Mouse (Mus musculus) limb, embryonic 12.5 days (tissue): ENCODE results near the gene Zfp398. TPM values are rescaled to one million over a fixed set of nuclear protein-coding genes. Genes with fewer than 3 reads are reported as not detected.
"Not testable (repeated sequence)": the region's sequence is repeated elsewhere in the genome, so short reads cannot be mapped to it uniquely, and the experiment has no call there.

Experiments used
- ATAC-seq: fragments of 200-750 bp; cut with Nextera tagmentation; 2 replicates; pipeline ENCODE4 v1.8.0; 2017; ENCODE audit warnings: low read depth, moderate TSS enrichment; ENCODE audit not compliant: insufficient number of reproducible peaks, insufficient read depth, low FRiP score, low TSS enrichment
- H3K27ac ChIP-seq: fragments of 300-500 bp; sonication (generic); 2 replicates; pipeline ENCODE4 v1.5.1; 2016; ENCODE audit warnings: mild to moderate bottlenecking, moderate library complexity
- H3K27me3 ChIP-seq: fragments of 300-500 bp; sonication (generic); 2 replicates; pipeline ENCODE4 v1.6.1; 2016; ENCODE audit warnings: mild to moderate bottlenecking, moderate library complexity
- H3K36me3 ChIP-seq: fragments of 300-500 bp; sonication (generic); 2 replicates; pipeline ENCODE4 v1.6.1; 2016; ENCODE audit warnings: mild to moderate bottlenecking, moderate library complexity
- H3K4me1 ChIP-seq: fragments of 300-500 bp; sonication (generic); replicated peaks from 2 replicates; pipeline ENCODE4 v1.6.1; 2016
- H3K4me2 ChIP-seq: fragments of 300-500 bp; sonication (generic); 2 replicates; pipeline ENCODE4 v1.6.1; 2016; ENCODE audit warnings: mild to moderate bottlenecking, moderate library complexity
- H3K4me3 ChIP-seq: fragments of 300-500 bp; sonication (generic); replicated peaks from 2 replicates; pipeline ENCODE4 v1.5.1; 2016; ENCODE audit warnings: mild to moderate bottlenecking
- H3K9ac ChIP-seq: fragments of 300-500 bp; sonication (generic); replicated peaks from 2 replicates; pipeline ENCODE4 v1.6.1; 2016; ENCODE audit warnings: mild to moderate bottlenecking, moderate library complexity
- H3K9me3 ChIP-seq: fragments of 300-500 bp; sonication (generic); 2 replicates; pipeline ENCODE4 v1.6.1; 2016; ENCODE audit warnings: mild to moderate bottlenecking, moderate library complexity
- WGBS: fragments of 180-500 bp; shearing (Covaris S2); methylation state at CpG from one replicate; pipeline ENCODE4 v1.1.7; 2016; 5-methylcytosine and 5-hydroxymethylcytosine counted together
- polyA plus RNA-seq: library from polyadenylated mRNA; unstranded; fragments of >200 nt; fragmentation: Nextera tagmentation; extraction: Ambion mirVana; gene quantifications from 2 replicates; pipeline ENCODE4 v1.2.1, GENCODE M21; 2016

Zfp398 gene
- polyA plus RNA-seq, 1 experiment from 2014 or later, result 11.8 TPM

GRCm38 (mm10) chr6:47857729-47858128 lies 22.3 kb downstream of the Zfp398 start:
- H3K4me1 ChIP-seq, ATAC-seq, H3K27me3 ChIP-seq, H3K9ac ChIP-seq, H3K4me3 ChIP-seq, H3K4me2 ChIP-seq, H3K27ac ChIP-seq, H3K9me3 ChIP-seq: not testable (repeated sequence)
- peaks cover 35% of the 10 kb centered on the region for H3K36me3 ChIP-seq
- 93% methylated on average over 3 of the region's 3 CpGs for WGBS

GRCm38 (mm10) chr6:47872266-47872665 lies 36.8 kb downstream of the Zfp398 start:
- Histone ChIP-seq H3K9me3 (no peaks in the 10 kb centered on the region), H3K27me3 (no peaks in the 10 kb centered on the region), H3K9ac (no peak overlapping the region), H3K4me3 (no peak overlapping the region), H3K4me2 (no peak overlapping the region), H3K36me3 (peaks cover 12% of the 10 kb centered on the region), H3K4me1 (no peaks in the 10 kb centered on the region), H3K27ac (no peak overlapping the region)
- ATAC-seq, result no peak
- 88% methylated on average over 5 of the region's 5 CpGs for WGBS

GRCm38 (mm10) chr6:47877058-47877457 lies 41.6 kb downstream of the Zfp398 start, which contains the start of gene Zfp282:
Gene Zfp282 (plus strand): TSS chr6:47877204.
- Histone ChIP-seq H3K4me3 (peak within 1 kb of the TSS; percentile 91), H3K9me3 (no peaks in the 10 kb centered on the region), H3K4me1 (peaks cover 15% of the 10 kb centered on the region), H3K36me3 (peaks cover 28% of the 10 kb centered on the region), H3K4me2 (peak within 1 kb of the TSS; percentile 89), H3K27me3 (no peaks in the 10 kb centered on the region), H3K27ac (peak within 1 kb of the TSS; percentile 99), H3K9ac (peak within 1 kb of the TSS; percentile 98)
- WGBS, result 6% methylated on average over 9 of the region's 9 CpGs
- no peak; the same call in 1 of the 2 replicates for ATAC-seq

GRCm38 (mm10) chr6:47877461-47878132 lies 42.1 kb downstream of the Zfp398 start:
- peak overlapping the region; percentile 91 for H3K4me3 ChIP-seq
- WGBS, result 1% methylated on average over 69 of the region's 71 CpGs
- no peaks in the 10 kb centered on the region for H3K27me3 ChIP-seq
- H3K9me3 ChIP-seq, result no peaks in the 10 kb centered on the region
- peak overlapping the region; percentile 99 for H3K27ac ChIP-seq
- peaks cover 15% of the 10 kb centered on the region for H3K4me1 ChIP-seq
- H3K4me2 ChIP-seq, result peak overlapping the region; percentile 89
- ATAC-seq, result peak; percentile 93
- H3K9ac ChIP-seq, result peak overlapping the region; percentile 98
- H3K36me3 ChIP-seq, result peaks cover 34% of the 10 kb centered on the region

- H3K4me1 ChIP-seq, result peaks cover 15% of the 10 kb centered on the region
- H3K9ac ChIP-seq, result peak overlapping the region; percentile 98
- peak overlapping the region; percentile 91 for H3K4me3 ChIP-seq
- H3K27ac ChIP-seq, result peak overlapping the region; percentile 99
- peaks cover 39% of the 10 kb centered on the region for H3K36me3 ChIP-seq
- ATAC-seq, result no peak
- no peaks in the 10 kb centered on the region for H3K27me3 ChIP-seq
- H3K4me2 ChIP-seq, result peak overlapping the region; percentile 89
- WGBS, result under 1% methylated on average over 11 of the region's 11 CpGs
- H3K9me3 ChIP-seq, result no peaks in the 10 kb centered on the region
These were observed 42.7 kb downstream of the Zfp398 start for GRCm38 (mm10) chr6:47878133-47878514.

- H3K27ac ChIP-seq, result no peak overlapping the region; the same call in 1 of the 2 replicates
- ATAC-seq, result no peak
- H3K9ac ChIP-seq, result peak overlapping the region; percentile 98
- H3K4me2 ChIP-seq, result peak overlapping the region; percentile 89
- peaks cover 15% of the 10 kb centered on the region for H3K4me1 ChIP-seq
- no peaks in the 10 kb centered on the region for H3K27me3 ChIP-seq
- WGBS, result 50% methylated on average over 3 of the region's 3 CpGs
- peak overlapping the region; percentile 91 for H3K4me3 ChIP-seq
- no peaks in the 10 kb centered on the region for H3K9me3 ChIP-seq
- H3K36me3 ChIP-seq, result peaks cover 44% of the 10 kb centered on the region
These were observed 43.1 kb downstream of the Zfp398 start for GRCm38 (mm10) chr6:47878593-47878992.

GRCm38 (mm10) chr6:47879049-47879716 lies 43.7 kb downstream of the Zfp398 start:
- H3K9ac ChIP-seq, result peak overlapping the region; percentile 98
- H3K27ac ChIP-seq, result no peak overlapping the region
- no peaks in the 10 kb centered on the region for H3K9me3 ChIP-seq
- ATAC-seq, result no peak
- peaks cover 15% of the 10 kb centered on the region for H3K4me1 ChIP-seq
- H3K4me3 ChIP-seq, result peak overlapping the region; percentile 91
- no peaks in the 10 kb centered on the region for H3K27me3 ChIP-seq
- peak overlapping the region; percentile 89 for H3K4me2 ChIP-seq
- peaks cover 50% of the 10 kb centered on the region for H3K36me3 ChIP-seq
- 81% methylated on average over 4 of the region's 4 CpGs for WGBS

- WGBS, result 88% methylated on average over 10 of the region's 10 CpGs
- no peaks in the 10 kb centered on the region for H3K27me3 ChIP-seq
- peaks cover 15% of the 10 kb centered on the region for H3K4me1 ChIP-seq
- no peaks in the 10 kb centered on the region for H3K9me3 ChIP-seq
- no peak overlapping the region for H3K27ac ChIP-seq
- peaks cover 59% of the 10 kb centered on the region for H3K36me3 ChIP-seq
- no peak overlapping the region for H3K9ac ChIP-seq
- no peak for ATAC-seq
- no peak overlapping the region for H3K4me3 ChIP-seq
- no peak overlapping the region for H3K4me2 ChIP-seq
These were observed 44.7 kb downstream of the Zfp398 start for GRCm38 (mm10) chr6:47880166-47880565.

- Histone ChIP-seq H3K4me3 (no peak overlapping the region), H3K36me3 (peaks cover 95% of the 10 kb centered on the region), H3K4me1 (no peaks in the 10 kb centered on the region), H3K4me2 (no peak overlapping the region), H3K27me3 (no peaks in the 10 kb centered on the region), H3K9ac (no peak overlapping the region), H3K9me3 (no peaks in the 10 kb centered on the region), H3K27ac (no peak overlapping the region)
- no peak for ATAC-seq
- WGBS, result 89% methylated on average over 8 of the region's 8 CpGs
These were observed 53.4 kb downstream of the Zfp398 start for GRCm38 (mm10) chr6:47888812-47889383.

GRCm38 (mm10) chr6:47899416-47899815 lies 64.0 kb downstream of the Zfp398 start:
- Histone ChIP-seq H3K4me3 (no peak overlapping the region), H3K36me3 (peaks cover 72% of the 10 kb centered on the region), H3K27me3 (peaks cover 16% of the 10 kb centered on the region), H3K4me1 (no peaks in the 10 kb centered on the region), H3K9me3 (no peaks in the 10 kb centered on the region), H3K9ac (no peak overlapping the region), H3K27ac (no peak overlapping the region), H3K4me2 (no peak overlapping the region)
- 94% methylated on average over 6 of the region's 6 CpGs for WGBS
- ATAC-seq, result no peak

GRCm38 (mm10) chr6:47903587-47903986 lies 68.1 kb downstream of the Zfp398 start:
- no peak overlapping the region for H3K9ac ChIP-seq

More at GRCm38 (mm10) chr6:47903587-47903986, 68.1 kb downstream of the Zfp398 start:
- Histone ChIP-seq H3K9me3 (no peaks in the 10 kb centered on the region), H3K4me3 (no peak overlapping the region), H3K27ac (no peak overlapping the region), H3K27me3 (peaks cover 24% of the 10 kb centered on the region), H3K4me1 (no peaks in the 10 kb centered on the region), H3K36me3 (peaks cover 99% of the 10 kb centered on the region), H3K4me2 (no peak overlapping the region)
- ATAC-seq, result no peak
- WGBS, result 80% methylated on average over 4 of the region's 4 CpGs
